Mouse (Mus musculus) lung, embryonic 14.5 days (tissue): ENCODE results near the gene Grap. TPM values are rescaled to one million over a fixed set of nuclear protein-coding genes. Genes with fewer than 3 reads are reported as not detected.

Experiments used
- ATAC-seq: fragments of 200-750 bp; cut with Nextera tagmentation; 2 replicates; pipeline ENCODE4 v1.8.0; 2017; ENCODE audit warnings: mild to moderate bottlenecking, moderate TSS enrichment, moderate library complexity; ENCODE audit not compliant: insufficient read depth
- DNase-seq: peaks from one replicate; pipeline ENCODE4 v3.0.0-alpha.2; 2015
- H3K27ac ChIP-seq: fragments of 300-500 bp; sonication (generic); 2 replicates; pipeline ENCODE4 v1.5.1; 2014; ENCODE audit warnings: low read depth, mild to moderate bottlenecking, moderate library complexity
- H3K27me3 ChIP-seq: fragments of 300-500 bp; sonication (generic); 2 replicates; pipeline ENCODE4 v1.6.1; 2014; ENCODE audit warnings: low read length, control low read depth; ENCODE audit not compliant: insufficient read depth
- H3K36me3 ChIP-seq: fragments of 300-500 bp; sonication (generic); 2 replicates; pipeline ENCODE4 v1.6.1; 2014; ENCODE audit warnings: control low read depth; ENCODE audit not compliant: insufficient read depth
- H3K4me1 ChIP-seq: fragments of 300-500 bp; sonication (generic); 2 replicates; pipeline ENCODE4 v1.6.1; 2014; ENCODE audit warnings: antibody characterized with exemption, control low read depth; ENCODE audit not compliant: insufficient read depth
- H3K4me2 ChIP-seq: fragments of 300-500 bp; sonication (generic); 2 replicates; pipeline ENCODE4 v1.6.1; 2014; ENCODE audit warnings: mild to moderate bottlenecking
- H3K4me3 ChIP-seq: fragments of 300-500 bp; sonication (generic); 2 replicates; pipeline ENCODE4 v1.5.1; 2014; ENCODE audit warnings: low read depth, low read length
- H3K9ac ChIP-seq: fragments of 300-500 bp; sonication (generic); 2 replicates; pipeline ENCODE4 v1.6.1; 2014
- H3K9me3 ChIP-seq: fragments of 300-500 bp; sonication (generic); 2 replicates; pipeline ENCODE4 v1.6.1; 2016; ENCODE audit warnings: low read depth, low read length, control low read depth
- CTCF ChIP-seq: IDR thresholded peaks from 2 replicates; pipeline ENCODE4 v1.5.1; 2016; ENCODE audit warnings: antibody characterized with exemption, low read depth
- WGBS: fragments of 180-500 bp; shearing (Covaris S2); extraction: QIAGEN DNeasy Blood & Tissue Kit; methylation state at CpG from one replicate; pipeline ENCODE4 v1.1.7; 2014; 5-methylcytosine and 5-hydroxymethylcytosine counted together
- polyA plus RNA-seq: library from polyadenylated mRNA; unstranded; fragments of >200 nt; fragmentation: Nextera tagmentation; extraction: Ambion mirVana; gene quantifications from 2 replicates; pipeline ENCODE4 v1.2.1, GENCODE M21; 2014

Gene Grap
- polyA plus RNA-seq: 27.8 and 29.5 TPM in 2 replicates

- DNase-seq: peak; percentile 64
- Histone ChIP-seq H3K27ac (no peak within 1 kb of the TSS), H3K9ac (no peak within 1 kb of the TSS), H3K9me3 (no peaks in the 10 kb centered on the region), H3K4me1 (no peaks in the 10 kb centered on the region), H3K27me3 (no peaks in the 10 kb centered on the region), H3K4me3 (peak within 1 kb of the TSS; percentile 24; the same call in 1 of the 2 replicates), H3K4me2 (peak within 1 kb of the TSS; percentile 39), H3K36me3 (no peaks in the 10 kb centered on the region)
- ATAC-seq: no peak; the same call in 1 of the 2 replicates
- no peak for TF ChIP-seq CTCF
- 38% methylated on average over 10 of the region's 10 CpGs for WGBS
These were observed at the start of gene Grap for GRCm38 (mm10) chr11:61652686-61653447. Grap (plus strand) TSS chr11:61653265.

GRCm38 (mm10) chr11:61608072-61608471 lies 45.0 kb upstream of the Grap start:
- WGBS: 72% methylated on average over 4 of the region's 4 CpGs
- H3K36me3 ChIP-seq: no peaks in the 10 kb centered on the region
- DNase-seq: no peak
- no peak overlapping the region for H3K4me3 ChIP-seq
- H3K9ac ChIP-seq: no peak overlapping the region
- H3K4me2 ChIP-seq: no peak overlapping the region
- no peaks in the 10 kb centered on the region for H3K27me3 ChIP-seq
- TF ChIP-seq CTCF: no peak
- H3K4me1 ChIP-seq: no peaks in the 10 kb centered on the region
- H3K27ac ChIP-seq: no peak overlapping the region
- H3K9me3 ChIP-seq: no peaks in the 10 kb centered on the region; the same call in 1 of the 2 replicates
- ATAC-seq: no peak

- H3K27ac ChIP-seq: no peak overlapping the region
- no peak for ATAC-seq
- H3K9me3 ChIP-seq: no peaks in the 10 kb centered on the region; the same call in 1 of the 2 replicates
- WGBS: 78% methylated on average over 3 of the region's 3 CpGs
- no peaks in the 10 kb centered on the region for H3K36me3 ChIP-seq
- H3K4me3 ChIP-seq: no peak overlapping the region
- peaks cover 6% of the 10 kb centered on the region; the same call in 1 of the 2 replicates for H3K4me1 ChIP-seq
- no peak overlapping the region for H3K4me2 ChIP-seq
- no peak for TF ChIP-seq CTCF
- no peaks in the 10 kb centered on the region for H3K27me3 ChIP-seq
- no peak overlapping the region for H3K9ac ChIP-seq
- no peak for DNase-seq
These were observed 41.9 kb upstream of the Grap start for GRCm38 (mm10) chr11:61611197-61611596.

- Histone ChIP-seq H3K9me3 (no peaks in the 10 kb centered on the region), H3K4me3 (no peak overlapping the region), H3K27me3 (no peaks in the 10 kb centered on the region), H3K4me2 (no peak overlapping the region), H3K4me1 (peaks cover 6% of the 10 kb centered on the region; the same call in 1 of the 2 replicates), H3K9ac (no peak overlapping the region), H3K36me3 (no peaks in the 10 kb centered on the region), H3K27ac (no peak overlapping the region)
- DNase-seq (peak; percentile 67), ATAC-seq (no peak)
- WGBS: 38% methylated on average over 4 of the region's 4 CpGs
- no peak for TF ChIP-seq CTCF
These were observed 40.9 kb upstream of the Grap start for GRCm38 (mm10) chr11:61612116-61612635.

GRCm38 (mm10) chr11:61614401-61614800 lies 38.7 kb upstream of the Grap start:
- Histone ChIP-seq H3K4me3 (no peak overlapping the region), H3K4me2 (no peak overlapping the region), H3K36me3 (no peaks in the 10 kb centered on the region), H3K9ac (no peak overlapping the region), H3K9me3 (no peaks in the 10 kb centered on the region), H3K4me1 (peaks cover 6% of the 10 kb centered on the region; the same call in 1 of the 2 replicates), H3K27me3 (no peaks in the 10 kb centered on the region), H3K27ac (no peak overlapping the region)
- no peak for TF ChIP-seq CTCF
- WGBS: 52% methylated on average over 5 of the region's 5 CpGs
- ATAC-seq (no peak), DNase-seq (no peak)

GRCm38 (mm10) chr11:61615686-61616522 lies 37.2 kb upstream of the Grap start:
- ATAC-seq (peak; percentile 41; the same call in 1 of the 2 replicates), DNase-seq (peak; percentile 74)
- Histone ChIP-seq H3K9ac (peak overlapping the region; percentile 47), H3K9me3 (no peaks in the 10 kb centered on the region), H3K27ac (peak overlapping the region; percentile 54; the same call in 1 of the 2 replicates), H3K4me3 (peak overlapping the region; percentile 23; the same call in 1 of the 2 replicates), H3K4me2 (peak overlapping the region; percentile 62), H3K36me3 (no peaks in the 10 kb centered on the region), H3K4me1 (peaks cover 6% of the 10 kb centered on the region; the same call in 1 of the 2 replicates), H3K27me3 (no peaks in the 10 kb centered on the region)
- TF ChIP-seq CTCF: no peak
- 10% methylated on average over 18 of the region's 22 CpGs for WGBS
